Mouse (Mus musculus): ENCODE measurements at regions not wholly inside any gene's neighbourhood (a gene's known extent, or its start where the extent isn't known, plus 50 kb on each side); places are given as distances from the start of the nearest gene placed in this dataset.

GRCm38 (mm10) chr6:101525129-101525528 lies 147.4 kb upstream of the Pdzrn3 start:
- no peak for TF ChIP-seq POLR2A (IDR thresholded peaks at IDR 0.05; ENCODE audit: borderline replicate concordance, extremely low read depth, low read depth, low read length)
- TF ChIP-seq CTCF (IDR thresholded peaks at IDR 0.05; ENCODE audit: insufficient read depth, low read length) = no peak
